Mouse (Mus musculus) erythroblast, embryonic 14.5 days (primary cell): ENCODE results near the gene Gm3646.

Source experiments
- GATA1 ChIP-seq: IDR thresholded peaks from 2 replicates; pipeline ENCODE4 v1.6.1; 2012; ENCODE audit warnings: low read length, inconsistent platforms, mixed read lengths
- TAL1 ChIP-seq: IDR thresholded peaks from 3 replicates; pipeline ENCODE4 v1.6.1; 2012; ENCODE audit warnings: low read length, inconsistent platforms, mixed read lengths

- TF ChIP-seq GATA1 = no peak
- no peak for TF ChIP-seq TAL1
Observed at GRCm38 (mm10) chr1:39765854-39766493, 39.2 kb downstream of the Gm3646 start.
